Mouse (Mus musculus) frontal cortex, postnatal 14 days (tissue): Measurements from ENCODE around the gene Agrn.
"Not testable (repeated sequence)": the region's sequence is repeated elsewhere in the genome, so short reads cannot be mapped to it uniquely, and the experiment has no call there.

Experiments used
- DNase-seq, 2 experiments: peaks; one replicate each; pipeline ENCODE4 v3.0.0; 2022; ENCODE audit warnings: low spot score in 2 of 2

Agrn gene

DNA sequence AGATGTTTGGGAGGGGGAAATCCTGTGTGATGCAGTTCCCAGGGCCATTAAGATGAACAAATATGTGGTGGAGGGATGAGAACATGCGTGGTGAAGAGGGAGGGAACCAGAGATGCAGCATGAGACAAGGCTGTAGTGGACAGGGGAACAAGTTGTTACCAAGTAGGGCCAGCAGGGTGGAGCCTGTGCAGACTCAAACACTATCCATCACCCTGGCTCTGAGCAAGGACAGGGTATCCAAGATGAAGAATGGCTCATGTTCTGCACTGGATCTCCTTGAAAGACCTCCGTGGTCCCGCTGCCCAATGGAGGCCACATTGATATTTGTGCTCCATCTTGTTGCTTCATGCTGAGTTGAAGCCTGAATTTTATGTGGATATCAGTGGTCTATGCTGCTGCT lies 42.5 kb downstream of the Agrn start:
- DNase-seq: no peak

DNA sequence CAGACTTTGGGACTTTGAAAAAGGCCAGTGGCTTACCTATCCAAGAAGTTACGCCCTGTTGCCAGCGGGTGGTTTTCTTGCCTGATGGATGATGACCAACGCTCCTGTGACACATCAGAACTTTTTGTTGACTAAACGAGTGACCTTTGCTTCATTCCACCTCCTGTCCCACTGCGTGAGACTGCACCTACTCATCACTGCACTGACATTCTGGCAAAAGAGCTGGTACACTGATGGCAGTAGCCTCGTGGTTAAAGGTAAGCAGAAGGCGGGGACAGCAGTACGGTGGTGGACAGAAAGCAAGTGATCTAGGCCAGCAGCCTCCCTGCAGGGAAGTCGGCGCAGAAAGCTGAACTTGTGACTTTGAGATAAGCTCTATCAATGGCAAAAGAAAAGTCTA lies 46.4 kb downstream of the Agrn start:
- DNase-seq: not testable (repeated sequence)

DNA sequence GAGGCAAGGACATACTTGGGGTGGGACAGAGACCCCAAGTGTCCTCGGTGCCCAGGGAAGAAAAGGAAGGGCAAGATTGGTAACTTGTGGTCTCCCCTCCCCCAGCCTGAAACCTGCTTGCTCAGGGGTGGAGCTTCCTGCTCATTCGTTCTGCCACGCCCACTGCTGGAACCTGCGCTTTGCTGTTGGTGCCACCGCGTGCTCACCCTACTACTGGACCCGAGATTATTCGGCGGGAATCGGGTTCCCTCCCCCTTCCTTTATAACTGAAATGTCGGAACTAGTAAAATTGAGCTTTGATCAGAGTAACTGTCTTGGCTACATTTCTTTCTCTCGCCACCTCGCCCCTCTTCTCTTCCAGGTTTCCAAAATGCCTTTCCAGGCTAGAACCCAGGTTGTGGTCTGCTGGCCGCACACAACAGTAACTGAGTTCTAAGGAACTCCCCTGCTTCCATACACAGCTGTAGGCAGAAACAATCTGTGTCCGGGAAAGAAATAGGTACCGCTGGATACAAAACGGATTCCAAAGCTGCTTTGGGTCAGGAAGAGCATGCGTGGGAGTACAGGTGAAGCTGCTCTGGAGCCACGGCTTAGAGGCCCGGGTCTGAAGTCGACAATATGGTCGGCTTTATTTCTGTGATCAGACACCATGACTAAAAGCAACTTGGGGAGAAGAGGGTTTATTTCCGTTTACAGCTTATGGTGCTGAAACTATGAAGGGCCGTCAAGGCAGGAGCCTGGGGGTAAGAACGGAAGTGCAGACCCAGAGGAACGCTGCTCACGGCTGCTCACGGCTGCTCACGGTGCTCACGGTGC lies 60.8 kb downstream of the Agrn start:
- no peak for DNase-seq

DNA sequence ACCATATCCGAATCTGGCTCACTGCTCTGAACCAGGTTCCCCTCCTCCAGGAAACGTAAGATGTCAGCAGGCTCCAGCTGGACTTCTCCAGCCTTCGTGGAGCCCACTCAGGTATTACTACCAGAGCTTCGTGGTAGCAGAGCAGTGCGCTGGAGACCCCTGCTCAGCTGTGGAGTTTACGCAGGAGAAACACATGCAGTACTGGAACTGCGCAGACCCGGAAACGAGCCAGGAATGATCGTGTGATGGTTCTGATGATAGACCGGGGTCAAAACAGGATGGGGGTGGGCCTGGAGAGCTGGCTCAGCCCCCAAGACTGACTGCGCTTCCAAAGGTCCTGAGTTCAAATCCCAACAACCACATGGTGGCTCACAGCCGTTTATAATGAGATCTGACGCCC lies 61.5 kb downstream of the Agrn start:
- DNase-seq: no peak

DNA sequence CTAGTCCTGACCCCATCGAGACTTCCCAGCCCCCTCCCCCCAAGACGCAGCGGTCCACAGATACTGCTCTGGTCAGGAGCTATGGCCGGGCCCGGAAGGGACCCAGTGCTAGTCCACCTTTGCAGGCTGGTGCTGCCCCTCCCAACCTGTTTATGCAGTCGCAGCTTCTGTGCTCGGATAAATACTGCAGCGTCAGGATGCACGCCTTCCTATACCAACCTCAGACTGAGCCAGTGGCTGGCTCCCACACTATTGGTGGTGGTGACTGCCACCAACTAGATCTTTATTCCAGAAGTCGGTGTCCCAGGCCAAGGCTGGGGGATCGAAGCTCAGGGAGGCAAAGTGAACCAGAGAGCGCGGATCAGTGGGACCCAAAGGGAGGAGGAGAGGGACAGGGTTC lies 62.2 kb downstream of the Agrn start:
- DNase-seq: no peak

DNA sequence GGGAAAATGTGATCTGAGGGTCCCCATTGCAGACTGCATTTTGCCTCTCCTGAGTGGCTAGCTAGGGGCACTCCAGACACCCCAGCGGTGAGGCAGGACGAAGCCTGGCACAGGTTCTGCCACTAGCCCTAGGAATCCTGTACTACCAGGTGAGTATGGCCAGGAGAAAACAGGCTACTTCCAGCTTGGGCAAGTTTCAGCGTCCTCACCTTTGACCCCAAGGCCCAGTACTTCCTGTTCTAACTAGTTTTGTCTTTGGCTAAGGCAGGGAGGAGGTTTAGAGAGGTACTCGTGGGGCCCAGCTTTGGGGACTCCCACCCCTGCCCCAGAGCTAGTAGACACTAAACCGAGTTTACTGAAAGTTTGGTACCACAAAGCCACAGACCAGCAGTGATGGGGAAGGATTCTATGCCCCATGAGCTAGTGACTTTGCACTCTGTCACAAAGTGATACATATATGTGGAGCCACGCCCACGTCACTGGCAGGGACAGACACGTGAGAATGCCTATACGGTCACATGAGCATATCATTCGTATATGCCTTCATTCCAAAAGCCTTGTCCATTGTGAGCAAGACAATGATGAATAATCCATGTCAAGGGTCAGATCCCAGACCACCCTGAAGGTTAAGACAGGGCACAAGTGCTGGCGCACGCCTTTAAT lies 63.2 kb downstream of the Agrn start:
- DNase-seq: no peak

DNA sequence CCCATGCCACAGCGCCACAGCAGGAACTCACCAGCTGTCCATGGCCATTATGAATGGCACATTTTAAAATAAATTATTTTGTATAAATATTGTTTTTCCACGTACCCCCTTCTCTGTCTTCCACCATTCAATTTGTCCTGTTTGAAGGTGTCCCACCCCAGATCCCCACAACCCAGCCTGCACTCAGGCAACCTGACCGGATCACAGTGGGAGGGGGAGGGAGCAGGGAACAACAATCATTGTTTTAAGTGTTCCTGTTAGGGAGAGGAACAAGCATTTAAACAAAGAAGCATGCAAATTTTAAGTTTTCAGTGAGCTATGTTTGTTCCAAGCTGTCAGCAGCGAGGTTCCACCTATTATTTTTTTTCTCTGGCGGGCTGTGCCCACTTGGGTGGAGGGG lies 64.0 kb downstream of the Agrn start:
- no peak for DNase-seq

DNA sequence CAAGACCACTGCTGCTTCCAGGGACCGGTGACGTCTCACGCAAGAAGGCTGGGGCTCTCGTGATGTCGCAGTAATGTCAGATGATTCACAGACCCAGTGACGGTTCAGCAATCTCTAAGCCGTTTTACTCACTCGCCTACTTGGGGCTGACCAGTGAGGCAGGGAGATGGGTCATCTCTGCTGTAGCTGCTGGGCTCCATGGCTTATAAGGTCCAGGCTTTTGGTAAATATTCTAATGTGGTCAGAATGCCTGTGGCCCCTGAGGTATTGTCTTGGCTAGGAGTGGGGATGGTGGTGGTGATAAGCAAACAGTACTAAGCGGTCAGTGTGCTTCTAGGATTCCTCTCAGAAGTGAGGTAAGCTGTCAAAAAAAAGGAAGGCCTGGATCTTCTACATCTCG lies 66.3 kb downstream of the Agrn start:
- DNase-seq: no peak

DNA sequence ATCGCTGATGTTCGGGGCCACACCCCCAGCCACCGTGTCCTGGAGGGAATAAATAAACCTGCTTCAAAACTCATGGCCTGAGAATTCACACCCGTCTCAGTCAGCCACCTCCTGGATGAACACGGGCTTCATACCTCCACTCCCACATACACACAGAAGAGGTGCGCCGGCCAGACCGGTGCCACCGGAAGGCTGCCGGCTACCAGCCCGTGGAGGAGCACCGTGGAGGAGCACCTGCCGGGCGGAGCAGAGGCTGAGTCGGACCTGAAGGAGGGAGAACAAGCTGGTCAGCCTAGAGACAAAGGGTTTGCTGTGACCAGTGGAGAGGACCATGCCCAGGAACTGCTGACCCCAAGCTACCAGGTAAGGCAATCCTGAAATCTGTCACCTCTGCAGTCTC lies 66.9 kb downstream of the Agrn start, which contains the start of gene Rnf223:
Gene Rnf223, plus strand, starts transcription at position 78 of the 400 bp plus-strand sequence.
- DNase-seq: no peak

DNA sequence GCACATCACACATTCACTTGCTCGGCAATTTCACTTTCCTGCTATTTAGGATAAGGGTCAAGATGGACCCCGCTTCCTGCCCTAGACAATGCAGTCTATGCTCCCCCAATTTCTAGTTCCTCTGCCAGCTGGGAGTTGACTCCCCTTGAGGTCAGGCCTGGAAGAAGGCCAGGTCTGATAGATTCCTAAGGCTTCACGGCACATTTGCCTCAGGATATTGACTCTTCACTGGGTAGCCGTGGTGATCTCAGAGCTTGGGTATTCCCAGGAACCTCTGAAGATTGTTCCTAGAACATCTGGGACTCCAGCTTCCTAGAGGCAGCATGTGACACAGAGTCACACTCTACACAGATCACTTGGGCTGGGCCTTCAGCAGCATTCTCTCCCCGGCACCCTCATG lies 68.5 kb downstream of the Agrn start:
- no peak for DNase-seq

DNA sequence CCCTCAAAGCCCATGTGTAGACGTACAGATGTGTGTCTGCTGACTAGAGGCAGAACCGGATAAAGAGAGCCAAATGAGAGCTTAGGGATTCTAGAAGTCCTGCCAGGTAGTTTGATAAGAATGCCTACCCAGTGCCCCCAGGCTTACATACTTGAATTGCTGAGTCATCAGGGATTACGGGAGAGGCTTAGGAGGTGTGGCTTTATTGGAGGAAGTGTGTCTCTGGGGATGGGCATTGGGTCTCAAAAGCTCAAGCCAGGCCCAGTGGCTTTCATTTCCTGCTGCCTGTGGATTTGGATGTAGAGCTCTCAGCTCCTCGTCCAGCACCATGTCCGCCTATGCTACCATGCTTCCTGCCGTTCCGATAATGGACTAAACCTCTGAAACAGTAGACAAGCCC lies 70.4 kb downstream of the Agrn start:
- no peak for DNase-seq

DNA sequence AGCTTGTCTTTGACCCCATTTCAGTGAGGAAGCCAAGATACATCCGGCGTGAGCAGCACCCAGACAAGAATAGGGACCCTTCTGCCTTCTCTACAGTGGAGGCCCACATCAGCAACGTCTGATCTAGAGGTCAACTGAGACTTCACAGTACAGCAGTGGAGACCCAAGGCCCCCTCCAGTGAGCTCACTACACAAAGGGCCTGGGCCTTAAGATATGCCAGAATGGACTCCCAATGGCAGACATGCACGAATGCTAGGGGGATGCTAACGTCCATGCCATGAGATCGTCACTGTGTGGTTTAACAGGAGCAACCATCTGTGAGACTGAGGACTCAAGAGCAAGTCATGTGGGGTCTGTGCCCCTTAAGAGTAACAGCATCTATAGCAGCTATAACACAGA lies 71.9 kb downstream of the Agrn start:
- no peak for DNase-seq

DNA sequence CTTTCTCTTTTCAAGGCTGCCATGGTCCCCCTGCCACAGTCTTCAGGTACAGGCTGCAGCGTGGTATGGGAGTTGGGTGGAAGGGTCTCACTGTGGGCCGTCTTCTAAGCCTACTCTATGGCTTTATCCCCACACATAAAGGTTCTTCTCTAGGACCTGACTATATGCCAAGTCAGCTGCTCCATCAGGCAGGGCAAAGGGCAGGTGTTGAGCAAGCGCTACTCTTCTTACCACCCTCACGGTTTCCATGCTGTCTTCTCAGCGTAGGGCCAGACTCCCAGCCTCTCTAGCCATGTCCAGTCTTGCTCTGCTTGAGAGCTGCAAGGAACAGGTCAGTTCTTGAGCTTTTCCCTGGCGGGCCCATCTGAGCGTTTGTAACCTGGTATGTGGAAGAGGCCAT lies 73.2 kb downstream of the Agrn start:
- no peak for DNase-seq
